Mouse (Mus musculus) heart, postnatal 0 days (tissue): ENCODE measurements around the gene Lysmd1.

ENCODE experiments used
- CTCF ChIP-seq: IDR thresholded peaks from 2 replicates; pipeline ENCODE4 v1.5.1; 2016; ENCODE audit warnings: antibody characterized with exemption, control low read depth, low read depth
- EP300 ChIP-seq: IDR thresholded peaks from 2 replicates; pipeline ENCODE4 v1.6.1; 2016; ENCODE audit warnings: antibody characterized with exemption, low read depth

DNA sequence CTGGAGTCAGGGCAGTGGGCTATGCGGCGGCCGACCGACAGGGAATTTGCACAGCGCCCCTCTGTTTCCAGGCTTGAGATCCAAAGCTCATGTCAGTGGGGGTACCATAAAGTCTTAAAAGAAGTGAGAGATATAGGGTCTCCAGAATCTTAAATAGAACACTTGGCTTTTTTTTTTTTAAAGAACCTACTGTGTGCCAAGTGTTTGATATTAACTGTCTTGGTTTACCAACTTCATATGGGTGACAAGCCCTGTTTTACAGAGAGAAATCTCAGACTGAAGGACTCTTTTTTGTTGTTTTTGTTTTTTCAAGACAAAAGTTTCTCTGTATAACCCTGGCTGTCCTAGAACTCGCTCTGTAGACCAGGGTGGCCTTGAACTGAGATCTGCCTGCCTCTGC lies 6.9 kb downstream of the Lysmd1 start:
- TF ChIP-seq CTCF (no peak), EP300 (no peak)
